Comparison of ENCODE assay signal across 15 mouse cellular contexts in genomic region chr9:65464161-65464560, GRCm38 (mm10). TPM values are rescaled to one million over a fixed set of nuclear protein-coding genes. Genes with fewer than 3 reads are reported as not detected.
DNase-seq lines count a peak whose midpoint lies in the region; ATAC-seq lines count a peak whose summit lies in the region.
"Had no signal": no experiment of that assay in that cellular context is flagged by ENCODE, and none has a peak within 500 bp of the region (broad histone marks: within the 10 kb centered on the region; RNA-seq: fewer than 3 reads in every experiment).

No protein-coding gene starts in this region.

- DNase-seq in gastrocnemius, adult 18-20 months (ENCODE audit: low spot score) = peak; percentile 11
- no peak for DNase-seq in gastrocnemius, postnatal 25 days
- peak; percentile 20 for DNase-seq in ovary, postnatal 36 days (ENCODE audit: low spot score)
- no peak for DNase-seq in ovary, postnatal 10 days (ENCODE audit: low spot score)
- DNase-seq in layer of hippocampus, postnatal 10 days (ENCODE audit: low spot score in 2 of 2) = peak; percentile 12 to 16
- DNase-seq in spleen, adult 12 weeks (ENCODE audit: low spot score) = no peak
- DNase-seq in hindbrain, embryonic 14.5 days (ENCODE audit: low spot score) = no peak

- no peak overlapping the region for H3K4me2 ChIP-seq in hindbrain, embryonic 14.5 days (replicated peaks)
- H3K4me2 ChIP-seq: heart, embryonic 13.5 days; limb, embryonic 12.5 days; stomach, embryonic 15.5 days had no signal

- peak overlapping the region; percentile 63 for H3K27ac ChIP-seq in brown adipose tissue, adult 24 weeks (replicated peaks; ENCODE audit: low read depth, low read length)
- no peak overlapping the region for H3K27ac ChIP-seq in hindbrain, embryonic 14.5 days
- H3K27ac ChIP-seq: heart, embryonic 13.5 days; limb, embryonic 12.5 days; stomach, embryonic 15.5 days had no signal

- H3K9me3 ChIP-seq in hindbrain, embryonic 14.5 days (ENCODE audit: control insufficient read depth, low read length) = no peaks in the 10 kb centered on the region
- H3K9me3 ChIP-seq: heart, embryonic 13.5 days; limb, embryonic 12.5 days; stomach, embryonic 15.5 days had no signal

- no peak overlapping the region for H3K9ac ChIP-seq in hindbrain, embryonic 14.5 days
- H3K9ac ChIP-seq: heart, embryonic 13.5 days; limb, embryonic 12.5 days; stomach, embryonic 15.5 days had no signal

- ATAC-seq in hindbrain, embryonic 14.5 days (ENCODE audit: low FRiP score) = no peak
- ATAC-seq: intestine, embryonic 16.5 days had no signal

- WGBS in hindbrain, embryonic 14.5 days = 91% methylated on average over 6 of the region's 6 CpGs

- no peaks in the 10 kb centered on the region for H3K27me3 ChIP-seq in hindbrain, embryonic 14.5 days (ENCODE audit: control insufficient read depth, insufficient read depth, low read length)
- H3K27me3 ChIP-seq: heart, embryonic 13.5 days; limb, embryonic 12.5 days; stomach, embryonic 15.5 days had no signal

- no peak overlapping the region for H3K4me3 ChIP-seq in brown adipose tissue, adult 24 weeks (ENCODE audit: insufficient read depth, low read depth, low read length)
- no peak overlapping the region for H3K4me3 ChIP-seq in hindbrain, embryonic 14.5 days (replicated peaks; ENCODE audit: low read length)
- H3K4me3 ChIP-seq: erythroblast, embryonic 14.5 days; heart, embryonic 13.5 days; limb, embryonic 12.5 days; stomach, embryonic 15.5 days had no signal

- peaks cover 27% of the 10 kb centered on the region for H3K36me3 ChIP-seq in hindbrain, embryonic 14.5 days (replicated peaks; ENCODE audit: control insufficient read depth, insufficient read depth)

- peaks cover 9% of the 10 kb centered on the region for H3K4me1 ChIP-seq in brown adipose tissue, adult 24 weeks (ENCODE audit: control insufficient read depth, insufficient read depth, insufficient read length, low read length)
- H3K4me1 ChIP-seq in hindbrain, embryonic 14.5 days (replicated peaks; ENCODE audit: control insufficient read depth, insufficient read depth, low read length) = peaks cover 22% of the 10 kb centered on the region

RNA-seq across cellular contexts. Expression of gene Spg21, which starts 3.4 kb away (rescaled TPM):
- total RNA-seq in gastrocnemius, adult 18-20 months (2021) = 1 to 10 TPM; 5.5 to 9.1 TPM
- total RNA-seq in gastrocnemius, postnatal 25 days (2021) = 10 to 100 TPM in 1 of 2 experiments, 1 to 10 TPM in 1; 6.4 to 10.8 TPM
- 50.0 and 57.1 TPM in 2 replicates for polyA plus RNA-seq in brown adipose tissue, adult 24 weeks (2012; ENCODE audit: insufficient read depth, insufficient read length, missing spikeins)
- total RNA-seq in layer of hippocampus, postnatal 10 days (2021) = 10 to 100 TPM; 27.2 to 34.5 TPM
- 126 and 133 TPM in 2 replicates for polyA plus RNA-seq in hindbrain, embryonic 14.5 days (2014; fragmentation: Nextera tagmentation; extraction: Ambion mirVana)

RNA-seq across cellular contexts. Expression of gene Mtfmt, which starts 28.6 kb away (rescaled TPM):
- 1 to 10 TPM; 4.7 to 6.5 TPM for total RNA-seq in gastrocnemius, adult 18-20 months (2021)
- 1 to 10 TPM; 5.0 to 5.3 TPM for total RNA-seq in gastrocnemius, postnatal 25 days (2021)
- 10.1 and 15.0 TPM in 2 replicates for polyA plus RNA-seq in brown adipose tissue, adult 24 weeks (2012; ENCODE audit: insufficient read depth, insufficient read length, missing spikeins)
- total RNA-seq in layer of hippocampus, postnatal 10 days (2021) = 10 to 100 TPM; 19.3 to 21.3 TPM
- 22.0 and 23.7 TPM in 2 replicates for polyA plus RNA-seq in hindbrain, embryonic 14.5 days (2014; fragmentation: Nextera tagmentation; extraction: Ambion mirVana)

RNA-seq across cellular contexts. Expression of gene Slc51b, which starts 41.4 kb away (rescaled TPM):
- total RNA-seq in gastrocnemius, adult 18-20 months (2021) = not detected
- not detected for total RNA-seq in gastrocnemius, postnatal 25 days (2021)
- polyA plus RNA-seq in brown adipose tissue, adult 24 weeks (2012; ENCODE audit: insufficient read depth, insufficient read length, missing spikeins) = not detected in 2 replicates
- total RNA-seq in layer of hippocampus, postnatal 10 days (2021) = not detected
- polyA plus RNA-seq in hindbrain, embryonic 14.5 days (2014; fragmentation: Nextera tagmentation; extraction: Ambion mirVana) = not detected in 2 replicates
- total RNA-seq: megakaryocyte-erythroid progenitor cell, adult 5-6 weeks; neutrophil, adult 5-6 weeks had no signal
- polyA plus RNA-seq: erythroblast, embryonic 14.5 days; heart, embryonic 13.5 days; limb, embryonic 12.5 days had no signal

RNA-seq across cellular contexts. Expression of gene Ankdd1a, which starts 55.8 kb away (rescaled TPM):
- total RNA-seq in gastrocnemius, adult 18-20 months (2021) = not detected
- total RNA-seq in gastrocnemius, postnatal 25 days (2021) = not detected
- not detected in 2 replicates for polyA plus RNA-seq in brown adipose tissue, adult 24 weeks (2012; ENCODE audit: insufficient read depth, insufficient read length, missing spikeins)
- 1 to 10 TPM; 1.5 to 2.0 TPM for total RNA-seq in layer of hippocampus, postnatal 10 days (2021)
- polyA plus RNA-seq in hindbrain, embryonic 14.5 days (2014; fragmentation: Nextera tagmentation; extraction: Ambion mirVana) = 0.38 and 1.0 TPM in 2 replicates
- total RNA-seq: megakaryocyte-erythroid progenitor cell, adult 5-6 weeks had no signal
- polyA plus RNA-seq: erythroblast, embryonic 14.5 days; heart, embryonic 13.5 days; intestine, embryonic 16.5 days; limb, embryonic 12.5 days had no signal

Comparison
In these comparisons a context has a peak if more than half of its experiments do, and no peak if none do; other contexts are left out.
1. DNase-seq: peak in gastrocnemius, adult 18-20 months (single experiment), ovary, postnatal 36 days (single experiment) and layer of hippocampus, postnatal 10 days (2 of 2); none in gastrocnemius, postnatal 25 days (single experiment), ovary, postnatal 10 days (single experiment), spleen, adult 12 weeks (single experiment) and hindbrain, embryonic 14.5 days (single experiment).